Mouse (Mus musculus) urinary bladder, postnatal 4 days (tissue): ENCODE data around the gene Syt6.
A peak's percentile ranks its signal among the peaks of the same experiment; 100 is the strongest.

ENCODE experiments used
- DNase-seq, 2 experiments: peaks; one replicate each; pipeline ENCODE4 v3.0.0; 2021 to 2022; ENCODE audit warnings: low spot score in 2 of 2

Syt6 gene

GRCm38 (mm10) chr3:103575156-103575892 lies at the start of gene Syt6:
Gene Syt6, plus strand, starts transcription at chr3:103575231.
- DNase-seq, result no peak

- no peak for DNase-seq
These were observed 48.8 kb upstream of the Syt6 start for GRCm38 (mm10) chr3:103526201-103526704.

GRCm38 (mm10) chr3:103526864-103527263 lies 48.2 kb upstream of the Syt6 start:
- DNase-seq, result no peak

GRCm38 (mm10) chr3:103534036-103534435 lies 41.0 kb upstream of the Syt6 start:
- DNase-seq, result no peak

- DNase-seq, result no peak
These were observed 39.8 kb upstream of the Syt6 start for GRCm38 (mm10) chr3:103535207-103535606.

- DNase-seq, result no peak
These were observed 35.9 kb upstream of the Syt6 start for GRCm38 (mm10) chr3:103539148-103539547.

GRCm38 (mm10) chr3:103546166-103546565 lies 28.9 kb upstream of the Syt6 start:
- no peak for DNase-seq

GRCm38 (mm10) chr3:103546626-103547025 lies 28.4 kb upstream of the Syt6 start:
- DNase-seq, result no peak

- DNase-seq, result no peak
These were observed 24.8 kb upstream of the Syt6 start for GRCm38 (mm10) chr3:103550236-103550635.

- no peak for DNase-seq
These were observed 7.8 kb upstream of the Syt6 start for GRCm38 (mm10) chr3:103567226-103567625.

GRCm38 (mm10) chr3:103572526-103572925 lies 2.5 kb upstream of the Syt6 start:
- no peak for DNase-seq

- DNase-seq, result no peak
These were observed 1.8 kb upstream of the Syt6 start for GRCm38 (mm10) chr3:103573106-103573790.

GRCm38 (mm10) chr3:103573791-103574166 lies 1.3 kb upstream of the Syt6 start:
- peak; percentile 49 to 72 for DNase-seq

GRCm38 (mm10) chr3:103574566-103575155 lies 370 bp upstream of the Syt6 start:
- DNase-seq, result no peak

- DNase-seq, result no peak
These were observed 1.0 kb downstream of the Syt6 start for GRCm38 (mm10) chr3:103575893-103576641.

GRCm38 (mm10) chr3:103587136-103587535 lies 12.1 kb downstream of the Syt6 start:
- DNase-seq, result no peak

GRCm38 (mm10) chr3:103587672-103588071 lies 12.6 kb downstream of the Syt6 start:
- no peak for DNase-seq

- no peak for DNase-seq
These were observed 14.6 kb downstream of the Syt6 start for GRCm38 (mm10) chr3:103589636-103590035.

- no peak for DNase-seq
These were observed 17.6 kb downstream of the Syt6 start for GRCm38 (mm10) chr3:103592636-103593035.

GRCm38 (mm10) chr3:103593631-103594030 lies 18.6 kb downstream of the Syt6 start:
- no peak for DNase-seq

GRCm38 (mm10) chr3:103595271-103595810 lies 20.3 kb downstream of the Syt6 start:
- no peak for DNase-seq

GRCm38 (mm10) chr3:103597586-103597985 lies 22.6 kb downstream of the Syt6 start:
- DNase-seq, result no peak
